Mouse (Mus musculus) hindbrain, embryonic 11.5 days (tissue): Measurements from ENCODE around the gene Akap7. TPM values are rescaled to one million over a fixed set of nuclear protein-coding genes. Genes with fewer than 3 reads are reported as not detected.

Source experiments
- ATAC-seq: fragments of 200-750 bp; cut with Nextera tagmentation; 2 replicates; pipeline ENCODE4 v1.8.0; 2017; ENCODE audit warnings: mild to moderate bottlenecking, moderate TSS enrichment, moderate library complexity; ENCODE audit not compliant: low FRiP score
- DNase-seq: peaks from one replicate; pipeline ENCODE4 v3.0.0-alpha.2; 2015; ENCODE audit warnings: low spot score
- H3K27ac ChIP-seq: fragments of 300-500 bp; sonication (generic); 2 replicates; pipeline ENCODE4 v1.5.1; 2014; ENCODE audit warnings: mild to moderate bottlenecking, low read depth, low read length
- H3K27me3 ChIP-seq: fragments of 300-500 bp; sonication (generic); 2 replicates; pipeline ENCODE4 v1.6.1; 2014; ENCODE audit warnings: mild to moderate bottlenecking, low read length, moderate library complexity, mixed read lengths; ENCODE audit not compliant: control insufficient read depth, insufficient read depth
- H3K36me3 ChIP-seq: fragments of 300-500 bp; sonication (generic); 2 replicates; pipeline ENCODE4 v1.6.1; 2014; ENCODE audit warnings: mild to moderate bottlenecking, low read length, moderate library complexity, mixed read lengths; ENCODE audit not compliant: control insufficient read depth, insufficient read depth
- H3K4me1 ChIP-seq: fragments of 300-500 bp; sonication (generic); replicated peaks from 2 replicates; pipeline ENCODE4 v1.6.1; 2014; ENCODE audit warnings: low read length, mixed read lengths; ENCODE audit not compliant: control insufficient read depth, insufficient read depth
- H3K4me2 ChIP-seq: fragments of 300-500 bp; sonication (generic); replicated peaks from 2 replicates; pipeline ENCODE4 v1.6.1; 2014; ENCODE audit warnings: mild to moderate bottlenecking, low read depth, low read length
- H3K4me3 ChIP-seq: fragments of 300-500 bp; sonication (generic); 2 replicates; pipeline ENCODE4 v1.5.1; 2014; ENCODE audit warnings: low read depth, low read length
- H3K9ac ChIP-seq: fragments of 300-500 bp; sonication (generic); 2 replicates; pipeline ENCODE4 v1.6.1; 2014; ENCODE audit warnings: low read depth, low read length
- H3K9me3 ChIP-seq: fragments of 300-500 bp; sonication (generic); 2 replicates; pipeline ENCODE4 v1.6.1; 2016; ENCODE audit warnings: low read length; ENCODE audit not compliant: control insufficient read depth
- WGBS: fragments of 180-500 bp; shearing (Covaris S2); extraction: QIAGEN DNeasy Blood & Tissue Kit; methylation state at CpG from one replicate; pipeline ENCODE4 v1.1.7; 2014; 5-methylcytosine and 5-hydroxymethylcytosine counted together
- polyA plus RNA-seq: library from polyadenylated mRNA; unstranded; fragments of >200 nt; fragmentation: Nextera tagmentation; extraction: Ambion mirVana; gene quantifications from 2 replicates; pipeline ENCODE4 v1.2.1, GENCODE M21; 2014

Gene Akap7
- polyA plus RNA-seq, 1 experiment from 2014 or later, result 22.6 TPM

DNA sequence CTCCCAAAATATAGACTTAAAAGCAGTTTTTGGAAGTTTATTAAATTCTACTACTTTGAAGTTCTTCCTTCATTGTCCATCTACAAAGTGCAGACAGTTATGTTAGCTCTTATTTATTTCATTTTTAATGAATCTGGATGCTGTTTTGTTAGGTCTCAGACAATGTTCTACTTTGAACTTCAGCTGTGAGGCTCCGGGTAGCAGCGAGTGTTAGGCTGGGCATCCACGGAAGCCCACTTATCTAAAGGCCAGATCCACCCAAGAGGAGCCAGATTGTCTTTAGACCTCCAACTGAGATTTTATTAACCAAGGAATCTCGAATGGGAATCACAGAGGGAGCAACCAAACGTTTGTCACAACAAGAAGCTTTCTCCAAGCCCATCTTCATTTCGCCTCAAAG lies 2.5 kb downstream of the Akap7 start:
- WGBS, result 65% methylated on average over 6 of the region's 6 CpGs
- ATAC-seq (no peak), DNase-seq (no peak)
- Histone ChIP-seq H3K36me3 (no peaks in the 10 kb centered on the region), H3K9ac (no peak overlapping the region), H3K4me3 (no peak overlapping the region), H3K4me1 (no peaks in the 10 kb centered on the region), H3K9me3 (no peaks in the 10 kb centered on the region), H3K4me2 (no peak overlapping the region), H3K27ac (no peak overlapping the region), H3K27me3 (no peaks in the 10 kb centered on the region)

DNA sequence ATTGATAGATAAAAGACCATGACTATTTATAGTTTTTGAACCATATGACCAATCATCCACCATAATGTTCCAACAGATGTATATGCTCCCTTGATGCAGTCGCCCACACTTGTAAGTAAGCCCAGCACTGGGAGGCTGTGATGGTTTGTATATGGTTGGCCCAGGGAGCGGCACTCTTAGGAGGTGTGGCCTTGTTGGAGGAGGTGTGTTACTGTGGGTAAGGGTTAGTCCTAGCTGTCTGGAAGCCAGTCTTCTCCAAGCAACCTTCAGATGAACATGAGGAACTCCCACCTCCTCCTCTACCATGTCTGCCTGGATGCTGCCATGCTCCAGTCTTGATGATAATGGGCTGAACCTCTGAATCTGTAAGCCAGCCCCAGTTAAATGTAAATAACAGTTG lies 3.1 kb downstream of the Akap7 start:
- Histone ChIP-seq H3K4me1 (no peaks in the 10 kb centered on the region), H3K27ac (no peak overlapping the region), H3K9me3 (no peaks in the 10 kb centered on the region), H3K9ac (no peak overlapping the region), H3K27me3 (no peaks in the 10 kb centered on the region), H3K4me2 (no peak overlapping the region), H3K4me3 (no peak overlapping the region), H3K36me3 (no peaks in the 10 kb centered on the region)
- DNase-seq (no peak), ATAC-seq (no peak)
- 98% methylated on average over 2 of the region's 2 CpGs for WGBS

DNA sequence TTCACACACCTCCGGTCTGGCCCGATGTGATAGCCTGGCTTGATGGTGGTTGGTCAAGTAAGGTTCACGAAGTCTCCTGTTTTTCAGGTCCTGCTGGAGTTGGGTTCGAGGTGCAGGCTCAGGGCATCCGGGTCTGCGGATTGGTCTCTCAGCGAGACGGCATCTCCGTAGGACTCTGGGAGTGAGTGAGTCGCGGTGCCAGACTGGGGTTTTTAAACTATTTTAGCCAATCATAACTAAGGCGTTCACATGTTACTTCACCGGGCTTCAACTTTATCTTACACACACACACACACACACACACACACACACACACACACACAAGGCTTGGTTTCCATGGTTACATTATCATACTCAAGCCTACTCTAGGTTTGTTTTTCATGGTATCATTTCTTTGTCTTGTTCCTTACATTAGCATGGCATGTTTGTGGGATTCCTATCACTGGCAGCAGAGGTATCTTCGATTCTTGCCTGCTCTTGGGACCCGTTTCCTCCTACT lies 8.6 kb downstream of the Akap7 start:
- H3K4me1 ChIP-seq, result no peaks in the 10 kb centered on the region
- whole genome bisulfite sequencing, result 94% methylated on average over 15 of the region's 15 CpGs
- no peak overlapping the region for H3K9ac ChIP-seq
- H3K36me3 ChIP-seq, result no peaks in the 10 kb centered on the region
- H3K27ac ChIP-seq, result no peak overlapping the region
- DNase-seq, result no peak
- H3K27me3 ChIP-seq, result no peaks in the 10 kb centered on the region
- no peaks in the 10 kb centered on the region for H3K9me3 ChIP-seq
- H3K4me3 ChIP-seq, result no peak overlapping the region
- H3K4me2 ChIP-seq, result no peak overlapping the region
- ATAC-seq, result no peak

DNA sequence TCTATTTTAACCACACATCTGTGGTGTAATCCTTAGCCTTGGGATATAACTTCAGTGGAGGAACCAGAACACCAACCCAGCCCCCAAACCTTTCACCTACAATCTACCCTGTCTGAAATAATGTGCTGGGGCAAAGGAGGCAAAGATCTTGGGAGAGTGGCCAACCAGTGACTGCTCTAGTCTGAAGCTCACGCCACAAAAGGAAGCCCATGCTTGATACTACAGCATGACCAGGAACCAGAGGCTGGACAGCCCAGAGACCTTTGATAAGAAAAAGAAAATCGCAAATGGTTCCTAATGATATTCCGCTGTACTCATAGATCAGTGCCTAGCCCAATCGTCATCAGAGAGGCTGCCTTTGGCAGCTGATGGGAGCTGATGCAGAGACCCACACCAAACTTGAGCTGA lies 9.4 kb downstream of the Akap7 start:
- whole genome bisulfite sequencing, result 84% methylated on average over 4 of the region's 4 CpGs
- H3K27ac ChIP-seq, result no peak overlapping the region
- no peaks in the 10 kb centered on the region for H3K9me3 ChIP-seq
- DNase-seq, result no peak
- H3K4me3 ChIP-seq, result no peak overlapping the region
- H3K4me1 ChIP-seq, result no peaks in the 10 kb centered on the region
- H3K9ac ChIP-seq, result no peak overlapping the region
- ATAC-seq, result no peak
- H3K27me3 ChIP-seq, result no peaks in the 10 kb centered on the region
- H3K4me2 ChIP-seq, result no peak overlapping the region
- H3K36me3 ChIP-seq, result no peaks in the 10 kb centered on the region

DNA sequence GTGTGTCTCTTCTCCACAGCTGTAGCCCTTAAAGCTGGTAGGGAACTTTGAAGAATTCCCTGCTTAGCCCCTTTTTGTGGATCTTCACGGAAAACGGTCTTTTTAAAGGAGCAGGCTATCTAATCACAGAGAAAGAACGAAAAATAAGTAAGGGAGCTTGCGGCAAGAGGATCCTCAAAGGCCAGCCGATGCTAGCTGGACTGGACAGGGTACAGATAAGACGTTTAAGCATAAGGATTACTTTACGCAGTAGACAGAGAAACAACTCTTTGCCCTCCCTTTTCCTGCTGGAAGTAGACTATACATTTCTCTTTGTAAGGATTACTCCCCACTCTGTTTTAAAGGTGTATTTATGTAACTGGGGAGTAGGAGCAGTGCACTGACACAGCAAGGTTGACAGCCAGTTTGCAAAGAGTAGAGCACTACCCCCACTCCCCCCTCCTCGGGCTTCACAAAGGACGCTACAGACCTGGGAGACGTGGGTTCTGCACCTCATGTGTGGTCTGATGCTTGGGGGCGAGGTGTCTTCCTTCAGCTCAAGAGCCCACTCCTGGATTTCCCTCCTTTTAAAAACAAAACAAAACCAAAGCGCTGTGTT lies 9.9 kb downstream of the Akap7 start:
- H3K4me3 ChIP-seq, result peak overlapping the region; percentile 62; the same call in 1 of the 2 replicates
- peak overlapping the region; percentile 65 for H3K4me2 ChIP-seq
- no peaks in the 10 kb centered on the region for H3K27me3 ChIP-seq
- no peaks in the 10 kb centered on the region for H3K4me1 ChIP-seq
- H3K9me3 ChIP-seq, result no peaks in the 10 kb centered on the region
- no peak for ATAC-seq
- no peak overlapping the region for H3K27ac ChIP-seq
- peak; percentile 29 for DNase-seq
- 46% methylated on average over 12 of the region's 12 CpGs for WGBS
- H3K9ac ChIP-seq, result 0 out of 2 replicates have a peak overlapping the region, but pooled peaks have one; percentile 21
- no peaks in the 10 kb centered on the region for H3K36me3 ChIP-seq

DNA sequence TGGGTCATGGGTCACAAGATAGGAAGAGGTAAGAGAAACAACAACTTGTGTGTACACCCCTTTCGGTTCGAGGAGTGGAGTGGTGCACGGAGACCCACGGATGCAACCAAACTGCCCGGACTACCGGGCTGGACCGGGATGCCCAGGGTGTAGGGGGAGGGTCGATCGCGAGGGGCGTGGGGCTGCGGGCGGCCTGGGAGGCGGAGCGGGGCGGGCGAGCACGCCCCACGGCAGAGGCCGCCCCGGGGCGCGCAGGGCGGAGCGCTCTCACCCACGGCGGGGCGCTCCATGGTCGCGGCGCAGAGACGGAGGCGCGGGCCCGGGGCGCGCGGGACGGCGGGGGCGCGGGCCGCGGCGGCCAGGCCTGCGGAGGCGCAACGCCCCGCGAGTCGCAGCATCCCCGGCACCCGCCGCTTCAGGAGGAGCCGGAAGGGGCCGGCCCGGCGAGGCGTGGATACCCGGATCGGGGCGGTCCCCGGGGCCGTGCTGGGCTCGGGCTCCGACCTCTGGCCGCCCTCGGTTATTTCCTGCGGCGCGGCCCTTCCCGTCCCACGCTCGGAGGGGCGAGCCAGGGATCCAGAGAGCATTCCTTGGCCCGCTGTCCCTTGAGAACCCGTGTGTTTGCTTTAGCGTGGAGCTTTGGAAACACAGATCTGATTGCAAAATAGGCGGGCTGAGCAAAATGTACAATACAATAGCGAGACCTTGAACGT lies 10.9 kb downstream of the Akap7 start:
- WGBS, result under 1% methylated on average over 61 of the region's 81 CpGs
- Histone ChIP-seq H3K4me2 (peak overlapping the region; percentile 65), H3K27me3 (no peaks in the 10 kb centered on the region), H3K27ac (peak overlapping the region; percentile 84), H3K9me3 (no peaks in the 10 kb centered on the region), H3K4me1 (no peaks in the 10 kb centered on the region), H3K9ac (peak overlapping the region; percentile 90), H3K4me3 (peak overlapping the region; percentile 62), H3K36me3 (no peaks in the 10 kb centered on the region)
- peak; percentile 96 for ATAC-seq
- DNase-seq, result peak; percentile 85

DNA sequence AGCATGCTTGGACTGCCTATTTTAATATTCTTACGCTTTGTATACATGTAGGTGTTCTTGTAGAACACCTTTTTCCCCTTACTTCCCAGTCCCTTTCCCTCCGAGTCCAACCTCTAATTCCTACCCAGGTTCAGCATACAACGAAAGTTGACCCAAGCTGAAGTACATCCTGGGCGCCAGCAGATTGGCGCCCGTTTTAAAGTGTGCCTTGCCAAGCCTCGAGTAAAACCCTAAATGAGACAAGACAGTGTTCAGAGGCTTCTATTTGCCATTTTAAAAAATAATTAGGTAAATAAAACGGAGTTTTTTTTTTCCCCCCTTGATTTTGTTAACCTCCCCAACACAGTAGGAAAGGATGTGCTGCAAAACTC lies 11.4 kb downstream of the Akap7 start:
- peak overlapping the region; percentile 62 for H3K4me3 ChIP-seq
- WGBS, result 49% methylated on average over 8 of the region's 8 CpGs

DNA sequence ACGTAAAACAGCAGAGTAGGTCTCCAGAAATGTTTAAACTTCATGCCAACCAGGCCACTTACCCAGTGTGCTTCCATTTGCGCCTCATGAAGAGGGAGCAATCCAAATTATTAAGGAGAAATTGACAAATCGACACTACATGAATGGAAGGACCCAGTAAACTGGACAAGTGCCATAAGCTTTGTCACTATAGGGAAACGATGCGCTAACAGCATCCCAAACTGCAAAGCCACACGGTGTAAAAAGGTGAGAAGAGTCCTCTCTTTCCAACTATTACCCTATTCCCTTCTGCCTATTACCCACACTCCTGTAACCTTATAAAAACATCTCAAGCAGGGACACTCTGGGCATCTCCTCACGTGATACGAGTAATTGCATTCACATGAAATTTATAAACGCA lies 11.8 kb downstream of the Akap7 start:
- H3K4me3 ChIP-seq, result no peak overlapping the region
- no peak overlapping the region for H3K9ac ChIP-seq
- H3K27ac ChIP-seq, result no peak overlapping the region
- 84% methylated on average over 9 of the region's 9 CpGs for WGBS
- H3K4me1 ChIP-seq, result no peaks in the 10 kb centered on the region
- no peak overlapping the region for H3K4me2 ChIP-seq
- H3K36me3 ChIP-seq, result no peaks in the 10 kb centered on the region
- DNase-seq (no peak), ATAC-seq (no peak)
- no peaks in the 10 kb centered on the region for H3K9me3 ChIP-seq
- no peaks in the 10 kb centered on the region for H3K27me3 ChIP-seq

More for the DNA sequence above, 11.4 kb downstream of the Akap7 start:
- Histone ChIP-seq H3K27ac (no peak overlapping the region), H3K9me3 (no peaks in the 10 kb centered on the region), H3K9ac (peak overlapping the region; percentile 90), H3K36me3 (no peaks in the 10 kb centered on the region), H3K27me3 (no peaks in the 10 kb centered on the region), H3K4me1 (no peaks in the 10 kb centered on the region), H3K4me2 (peak overlapping the region; percentile 65)
- ATAC-seq (no peak), DNase-seq (no peak)

DNA sequence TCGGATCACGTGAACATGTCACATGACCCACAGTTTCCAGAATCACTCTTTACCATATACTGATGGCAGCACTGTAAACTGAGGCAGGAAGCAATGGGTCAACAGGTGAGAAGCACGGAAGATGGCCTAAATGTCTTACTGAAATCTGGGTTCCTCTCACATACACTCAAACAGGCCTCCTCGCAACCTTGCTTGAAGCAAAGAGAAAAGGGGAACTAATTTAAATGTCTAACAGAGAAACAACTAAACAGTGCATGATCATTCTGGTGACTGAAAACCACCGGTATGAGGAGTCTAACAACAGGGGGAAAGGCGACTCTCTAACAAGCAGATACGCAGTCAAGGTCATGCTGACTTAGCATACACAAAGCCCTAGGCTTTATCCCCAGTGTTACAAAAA lies 12.7 kb downstream of the Akap7 start:
- DNase-seq, result no peak
- H3K4me1 ChIP-seq, result no peaks in the 10 kb centered on the region
- ATAC-seq, result no peak
- H3K9ac ChIP-seq, result no peak overlapping the region
- no peak overlapping the region for H3K4me3 ChIP-seq
- no peaks in the 10 kb centered on the region for H3K9me3 ChIP-seq
- WGBS, result 76% methylated on average over 7 of the region's 7 CpGs
- no peak overlapping the region for H3K27ac ChIP-seq
- no peak overlapping the region for H3K4me2 ChIP-seq
- H3K27me3 ChIP-seq, result no peaks in the 10 kb centered on the region
- H3K36me3 ChIP-seq, result no peaks in the 10 kb centered on the region
